Mouse (Mus musculus) embryonic facial prominence, embryonic 15.5 days (tissue): ENCODE data around the gene Lmnb2. TPM values are rescaled to one million over a fixed set of nuclear protein-coding genes. Genes with fewer than 3 reads are reported as not detected.

ENCODE experiments used
- ATAC-seq: fragments of 200-750 bp; cut with Nextera tagmentation; 2 replicates; pipeline ENCODE4 v1.8.0; 2017; ENCODE audit warnings: low read depth, moderate TSS enrichment; ENCODE audit not compliant: insufficient number of reproducible peaks, low FRiP score, low TSS enrichment
- H3K27ac ChIP-seq: fragments of 300-500 bp; sonication (generic); replicated peaks from 2 replicates; pipeline ENCODE4 v1.5.1; 2015; ENCODE audit warnings: mild to moderate bottlenecking, inconsistent platforms
- H3K27me3 ChIP-seq: fragments of 300-500 bp; sonication (generic); 2 replicates; pipeline ENCODE4 v1.6.1; 2015; ENCODE audit warnings: inconsistent platforms
- H3K36me3 ChIP-seq: fragments of 300-500 bp; sonication (generic); 2 replicates; pipeline ENCODE4 v1.6.1; 2015; ENCODE audit warnings: mild to moderate bottlenecking, inconsistent platforms
- H3K4me1 ChIP-seq: fragments of 300-500 bp; sonication (generic); 2 replicates; pipeline ENCODE4 v1.6.1; 2015; ENCODE audit warnings: inconsistent platforms
- H3K4me2 ChIP-seq: fragments of 300-500 bp; sonication (generic); replicated peaks from 2 replicates; pipeline ENCODE4 v1.6.1; 2015; ENCODE audit warnings: mild to moderate bottlenecking, inconsistent platforms
- H3K4me3 ChIP-seq: fragments of 300-500 bp; sonication (generic); replicated peaks from 2 replicates; pipeline ENCODE4 v1.5.1; 2015; ENCODE audit warnings: mild to moderate bottlenecking, inconsistent platforms
- H3K9ac ChIP-seq: fragments of 300-500 bp; sonication (generic); 2 replicates; pipeline ENCODE4 v1.6.1; 2015; ENCODE audit warnings: inconsistent platforms
- H3K9me3 ChIP-seq: fragments of 300-500 bp; sonication (generic); replicated peaks from 2 replicates; pipeline ENCODE4 v1.6.1; 2016; ENCODE audit warnings: inconsistent platforms
- WGBS: fragments of 180-500 bp; shearing (Covaris S2); methylation state at CpG from one replicate; pipeline ENCODE4 v1.1.7; 2015; 5-methylcytosine and 5-hydroxymethylcytosine counted together
- polyA plus RNA-seq: library from polyadenylated mRNA; unstranded; fragments of >200 nt; fragmentation: Nextera tagmentation; extraction: Ambion mirVana; gene quantifications from 2 replicates; pipeline ENCODE4 v1.2.1, GENCODE M21; 2015

The Lmnb2 gene
- polyA plus RNA-seq, 1 experiment from 2014 or later = 56.7 TPM

DNA sequence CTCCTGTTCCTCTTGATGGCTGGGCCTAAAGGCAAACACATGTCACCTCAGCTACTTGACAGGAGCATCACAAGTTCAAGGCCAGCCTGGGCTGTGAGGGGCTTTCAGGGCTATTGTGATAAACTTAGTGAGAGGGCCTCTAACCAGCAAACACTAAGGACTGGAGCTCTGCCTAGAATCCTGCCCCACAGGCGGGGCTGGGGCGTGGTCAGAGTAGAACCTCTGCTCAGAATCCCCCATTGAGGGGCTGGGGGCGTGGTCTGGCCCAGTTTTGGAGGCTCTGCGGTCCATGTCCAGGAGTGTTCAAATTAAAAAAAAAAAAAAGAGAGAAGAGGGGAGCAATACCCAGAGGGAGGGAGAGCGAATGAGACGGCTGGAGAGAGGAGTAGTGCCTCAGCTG, 22.3 kb downstream of the Lmnb2 start:
- Histone ChIP-seq H3K27me3 (0 out of 2 replicates have a peak, but pooled peaks cover 2% of the 10 kb centered on the region), H3K9me3 (no peaks in the 10 kb centered on the region), H3K4me1 (peaks cover 25% of the 10 kb centered on the region), H3K9ac (no peak overlapping the region), H3K4me3 (no peak overlapping the region), H3K27ac (no peak overlapping the region), H3K36me3 (peaks cover 13% of the 10 kb centered on the region), H3K4me2 (no peak overlapping the region)
- no peak for ATAC-seq
- WGBS = 87% methylated on average over 6 of the region's 6 CpGs

DNA sequence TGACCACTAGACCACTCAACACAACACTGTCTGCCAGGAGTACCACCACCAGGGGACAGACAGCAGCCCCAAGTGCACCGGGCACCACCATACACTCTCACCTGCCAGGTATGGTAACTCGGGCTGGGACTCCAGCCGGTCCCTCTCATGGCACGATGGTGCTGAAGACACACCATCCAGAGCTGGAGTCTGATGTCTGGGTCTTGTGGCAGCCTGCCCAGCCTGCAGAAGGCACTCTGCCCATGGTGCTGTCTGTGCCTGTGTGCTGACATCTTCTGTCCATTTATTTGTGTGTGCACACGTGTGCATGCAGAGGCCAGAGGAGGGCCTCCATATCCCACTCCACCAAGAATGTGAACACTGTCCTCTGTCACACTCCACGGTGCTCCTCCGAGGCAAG, 22.9 kb downstream of the Lmnb2 start:
- ATAC-seq = no peak
- H3K36me3 ChIP-seq = peaks cover 13% of the 10 kb centered on the region
- WGBS = 90% methylated on average over 7 of the region's 7 CpGs

GRCm38 (mm10) chr10:80887181-80887580, 30.9 kb downstream of the Lmnb2 start:
- H3K36me3 ChIP-seq = no peaks in the 10 kb centered on the region
- H3K4me2 ChIP-seq = no peak overlapping the region
- H3K4me3 ChIP-seq = no peak overlapping the region
- no peaks in the 10 kb centered on the region for H3K9me3 ChIP-seq
- no peak for ATAC-seq
- peaks cover 27% of the 10 kb centered on the region for H3K27me3 ChIP-seq
- H3K4me1 ChIP-seq = no peaks in the 10 kb centered on the region
- H3K27ac ChIP-seq = no peak overlapping the region
- WGBS = 68% methylated on average over 11 of the region's 11 CpGs
- no peak overlapping the region for H3K9ac ChIP-seq

More for the DNA sequence above, 22.9 kb downstream of the Lmnb2 start:
- Histone ChIP-seq H3K9me3 (no peaks in the 10 kb centered on the region), H3K9ac (no peak overlapping the region), H3K27ac (no peak overlapping the region), H3K4me1 (peaks cover 25% of the 10 kb centered on the region), H3K27me3 (peaks cover 8% of the 10 kb centered on the region; the same call in 1 of the 2 replicates), H3K4me2 (no peak overlapping the region), H3K4me3 (no peak overlapping the region)

DNA sequence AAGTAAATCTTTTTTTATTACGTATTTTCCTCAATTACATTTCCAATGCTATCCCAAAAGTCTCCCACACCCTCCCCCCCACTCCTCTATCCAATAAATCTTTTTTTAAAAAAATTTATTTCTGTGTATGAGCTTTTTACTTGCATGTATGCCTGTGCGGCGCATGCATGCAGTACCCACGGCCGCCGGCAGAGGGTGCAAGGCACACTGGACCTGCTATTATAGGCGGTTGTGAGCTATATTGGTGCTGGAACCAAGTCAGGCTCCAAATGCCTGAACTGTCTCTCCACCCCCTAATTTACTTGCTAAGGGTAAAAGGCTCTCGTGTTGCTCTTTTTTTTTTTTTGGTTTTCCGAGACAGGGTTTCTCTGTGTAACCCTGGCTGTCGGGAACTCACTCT, 36.7 kb downstream of the Lmnb2 start:
- ATAC-seq = no peak

DNA sequence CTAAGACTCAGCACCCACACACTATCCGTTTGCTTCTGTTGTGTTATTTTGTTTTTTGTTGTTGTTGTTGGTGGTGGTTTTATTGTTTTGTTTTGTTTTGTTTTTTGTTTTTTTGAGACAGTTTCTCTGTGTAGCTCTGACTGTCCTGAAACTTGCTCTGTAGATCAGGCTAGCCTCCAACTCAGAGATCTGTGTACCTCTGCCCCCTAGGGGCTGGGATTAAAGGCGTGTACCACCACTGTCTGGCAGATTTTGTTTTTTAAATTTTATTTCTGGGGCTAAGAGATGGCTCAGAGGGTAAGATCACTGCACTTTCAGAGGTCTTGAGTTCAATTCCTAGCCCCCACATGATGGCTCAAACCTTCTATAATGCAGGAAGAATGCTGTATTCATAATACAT, 37.1 kb downstream of the Lmnb2 start:
- Histone ChIP-seq H3K4me3 (no peak overlapping the region), H3K27ac (no peak overlapping the region), H3K4me2 (no peak overlapping the region), H3K4me1 (peaks cover 6% of the 10 kb centered on the region), H3K9ac (no peak overlapping the region), H3K9me3 (no peaks in the 10 kb centered on the region), H3K27me3 (no peaks in the 10 kb centered on the region), H3K36me3 (no peaks in the 10 kb centered on the region)
- ATAC-seq = no peak
- WGBS = 66% methylated on average over 2 of the region's 2 CpGs

More for the DNA sequence above, 36.7 kb downstream of the Lmnb2 start:
- H3K9ac ChIP-seq = no peak overlapping the region
- H3K4me1 ChIP-seq = peaks cover 3% of the 10 kb centered on the region
- 24% methylated on average over 10 of the region's 10 CpGs for WGBS
- no peaks in the 10 kb centered on the region for H3K9me3 ChIP-seq
- H3K36me3 ChIP-seq = no peaks in the 10 kb centered on the region
- no peaks in the 10 kb centered on the region for H3K27me3 ChIP-seq
- no peak overlapping the region for H3K4me3 ChIP-seq
- H3K4me2 ChIP-seq = no peak overlapping the region
- H3K27ac ChIP-seq = no peak overlapping the region

GRCm38 (mm10) chr10:80880131-80880641, 37.9 kb downstream of the Lmnb2 start:
- 19% methylated on average over 5 of the region's 5 CpGs for WGBS
- Histone ChIP-seq H3K9me3 (no peaks in the 10 kb centered on the region), H3K27me3 (no peaks in the 10 kb centered on the region), H3K4me2 (no peak overlapping the region), H3K4me1 (peaks cover 6% of the 10 kb centered on the region), H3K4me3 (no peak overlapping the region), H3K36me3 (no peaks in the 10 kb centered on the region), H3K27ac (no peak overlapping the region), H3K9ac (no peak overlapping the region)
- ATAC-seq = no peak

DNA sequence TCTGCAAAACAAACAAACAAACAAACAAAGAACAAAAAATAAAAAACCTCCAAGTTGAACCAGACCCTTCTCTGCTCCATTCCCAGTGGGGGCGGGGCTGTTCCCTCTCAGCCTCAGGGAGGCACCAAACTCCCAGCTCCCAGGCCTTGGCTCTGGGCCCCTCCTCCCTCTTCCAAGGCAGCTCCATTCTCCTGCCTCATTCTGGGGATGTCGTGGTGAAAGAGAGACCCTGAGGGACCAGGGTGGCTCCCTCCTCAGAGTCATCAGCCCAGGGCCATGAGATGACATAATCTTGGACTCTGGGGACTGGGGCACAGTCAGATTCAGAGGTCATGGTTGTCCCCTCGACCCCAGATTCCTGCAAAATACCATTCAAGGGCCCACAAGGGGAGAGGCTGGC, 41.5 kb downstream of the Lmnb2 start:
- Histone ChIP-seq H3K4me3 (no peak overlapping the region), H3K4me1 (peaks cover 6% of the 10 kb centered on the region), H3K9me3 (no peaks in the 10 kb centered on the region), H3K27ac (no peak overlapping the region), H3K36me3 (no peaks in the 10 kb centered on the region), H3K9ac (no peak overlapping the region), H3K4me2 (no peak overlapping the region), H3K27me3 (no peaks in the 10 kb centered on the region; the same call in 1 of the 2 replicates)
- 15% methylated on average over 3 of the region's 3 CpGs for whole genome bisulfite sequencing
- ATAC-seq = no peak

- Histone ChIP-seq H3K9ac (no peak overlapping the region), H3K9me3 (no peaks in the 10 kb centered on the region), H3K4me3 (no peak overlapping the region), H3K4me1 (peaks cover 6% of the 10 kb centered on the region), H3K36me3 (no peaks in the 10 kb centered on the region), H3K27ac (no peak overlapping the region), H3K4me2 (no peak overlapping the region), H3K27me3 (no peaks in the 10 kb centered on the region; the same call in 1 of the 2 replicates)
- ATAC-seq = no peak
- WGBS = 26% methylated on average over 5 of the region's 5 CpGs
These were observed 42.0 kb downstream of the Lmnb2 start for GRCm38 (mm10) chr10:80876028-80876427.

- no peak overlapping the region for H3K27ac ChIP-seq
- no peaks in the 10 kb centered on the region for H3K9me3 ChIP-seq
- 75% methylated on average over 9 of the region's 9 CpGs for whole genome bisulfite sequencing
- peaks cover 6% of the 10 kb centered on the region for H3K4me1 ChIP-seq
- H3K4me2 ChIP-seq = no peak overlapping the region
- no peak overlapping the region for H3K4me3 ChIP-seq
- no peak overlapping the region for H3K9ac ChIP-seq
- H3K27me3 ChIP-seq = no peaks in the 10 kb centered on the region; the same call in 1 of the 2 replicates
- H3K36me3 ChIP-seq = peaks cover under 1% of the 10 kb centered on the region; the same call in 1 of the 2 replicates
- ATAC-seq = no peak
These were observed 44.0 kb downstream of the Lmnb2 start for GRCm38 (mm10) chr10:80874035-80874434.

GRCm38 (mm10) chr10:80871581-80871980, 46.5 kb downstream of the Lmnb2 start, which contains the start of gene Tmprss9:
Gene Tmprss9, plus strand, starts transcription at chr10:80871848.
- no peak within 1 kb of the TSS for H3K9ac ChIP-seq
- H3K27ac ChIP-seq = no peak within 1 kb of the TSS
- H3K4me3 ChIP-seq = no peak within 1 kb of the TSS
- WGBS = 27% methylated on average over 9 of the region's 9 CpGs
- ATAC-seq = no peak
- peaks cover 25% of the 10 kb centered on the region for H3K36me3 ChIP-seq
- H3K4me2 ChIP-seq = no peak within 1 kb of the TSS
- no peaks in the 10 kb centered on the region; the same call in 1 of the 2 replicates for H3K27me3 ChIP-seq
- H3K9me3 ChIP-seq = no peaks in the 10 kb centered on the region
- H3K4me1 ChIP-seq = peaks cover 5% of the 10 kb centered on the region

DNA sequence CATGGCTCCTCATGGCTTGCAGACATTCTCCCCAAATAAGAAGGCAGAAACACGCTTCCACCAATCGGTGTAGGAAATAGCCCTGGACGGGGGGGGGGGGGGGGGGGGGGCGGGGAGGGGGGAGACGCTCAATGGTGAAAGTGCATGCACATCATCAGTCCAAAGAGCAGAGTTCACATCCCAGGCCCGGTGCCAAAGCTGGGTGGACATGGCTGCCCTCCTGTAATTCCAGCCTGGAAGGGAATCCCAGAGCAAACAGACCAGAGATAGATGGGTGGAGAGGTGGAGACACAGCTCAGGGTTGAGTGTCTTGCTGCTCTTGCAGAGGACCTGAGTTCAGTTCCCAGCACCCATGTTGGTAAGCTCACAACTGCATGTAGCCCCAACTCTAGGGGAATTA, 47.1 kb downstream of the Lmnb2 start:
- Histone ChIP-seq H3K27me3 (no peaks in the 10 kb centered on the region; the same call in 1 of the 2 replicates), H3K4me1 (no peaks in the 10 kb centered on the region), H3K9ac (no peak overlapping the region), H3K4me3 (no peak overlapping the region), H3K9me3 (no peaks in the 10 kb centered on the region), H3K36me3 (peaks cover 31% of the 10 kb centered on the region), H3K4me2 (no peak overlapping the region), H3K27ac (no peak overlapping the region)
- WGBS = 88% methylated on average over 3 of the region's 6 CpGs
- ATAC-seq = no peak

- 88% methylated on average over 16 of the region's 16 CpGs for WGBS
- no peak for ATAC-seq
- Histone ChIP-seq H3K4me1 (no peaks in the 10 kb centered on the region), H3K27ac (no peak overlapping the region), H3K9me3 (no peaks in the 10 kb centered on the region), H3K9ac (no peak overlapping the region), H3K4me2 (no peak overlapping the region), H3K27me3 (no peaks in the 10 kb centered on the region), H3K4me3 (no peak overlapping the region), H3K36me3 (peaks cover 75% of the 10 kb centered on the region)
These were observed 53.6 kb downstream of the Lmnb2 start for GRCm38 (mm10) chr10:80864446-80864845.
